Mouse (Mus musculus): ENCODE measurements at regions not wholly inside any gene's neighbourhood (a gene's known extent, or its start where the extent isn't known, plus 50 kb on each side); places are given as distances from the start of the nearest gene placed in this dataset.

DNA sequence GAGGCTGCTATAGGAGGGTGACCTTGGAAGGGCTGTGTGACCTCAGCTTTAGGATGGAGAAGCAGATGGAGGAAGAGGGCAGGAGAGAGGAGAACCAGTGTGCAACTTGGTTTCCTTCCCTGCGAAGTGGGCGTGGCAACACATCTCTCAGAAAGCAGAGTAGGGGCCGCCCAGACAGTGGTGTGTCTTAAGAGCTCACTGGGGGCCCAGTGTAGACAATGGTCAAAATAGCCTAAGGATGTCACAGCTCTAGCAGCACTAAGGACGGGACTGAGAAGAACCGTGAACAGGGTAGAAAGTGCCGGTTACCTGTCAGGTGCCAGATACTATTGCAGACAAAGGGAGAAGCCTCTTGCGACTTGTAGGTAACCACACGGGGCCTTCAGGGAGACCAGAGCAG is 125.2 kb downstream of the Tfap2c start:
- in situ Hi-C loops (cut with MboI; ENCODE audit: low pct_unique_long_range_greater_than_20kb in 1 of 2, low sequenced_read_pairs in 2 of 2, unreplicated experiment in 1 of 2) = no loop called here

DNA sequence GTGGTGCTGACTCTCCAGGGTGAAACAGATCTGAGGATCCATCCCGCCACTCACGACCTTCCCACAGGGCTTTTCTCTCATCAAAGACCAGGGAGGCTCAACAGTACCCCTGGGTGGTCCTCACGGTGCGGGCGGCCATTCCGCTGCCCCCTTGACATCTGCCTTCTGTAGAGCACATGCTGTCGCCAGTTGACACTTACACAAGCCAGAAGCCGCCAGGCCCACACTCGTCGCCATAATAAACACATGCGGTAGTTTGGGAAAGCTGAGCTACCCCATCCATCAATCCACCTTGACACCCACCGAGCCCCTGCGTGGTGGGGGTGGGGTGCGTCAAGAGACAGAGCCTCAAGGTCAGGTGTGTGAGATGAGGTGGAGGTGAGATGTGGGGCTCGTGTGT is 125.7 kb downstream of the Tfap2c start:
- in situ Hi-C loops (cut with MboI; ENCODE audit: low pct_unique_long_range_greater_than_20kb in 1 of 2, low sequenced_read_pairs in 2 of 2, unreplicated experiment in 1 of 2) = no loop called here

DNA sequence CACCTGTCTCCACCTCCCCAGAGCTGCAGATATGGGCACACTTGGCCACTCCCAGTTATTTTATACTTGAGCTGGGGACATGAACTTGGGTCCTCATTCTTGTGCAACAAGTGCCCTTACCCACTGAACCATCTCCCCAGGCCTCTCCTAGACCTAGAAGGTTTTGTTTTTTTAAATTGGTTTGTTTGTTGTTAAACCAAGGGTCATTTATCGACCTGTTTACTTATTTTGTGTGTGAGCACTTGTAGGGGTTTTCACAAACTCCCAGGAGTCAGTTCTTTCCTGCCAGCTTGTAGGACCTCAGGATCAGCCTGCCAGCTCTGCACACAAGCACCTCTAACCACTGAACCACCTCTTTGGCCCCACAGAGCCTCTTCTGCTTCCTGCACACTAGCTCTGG is 140.8 kb downstream of the Tfap2c start:
- in situ Hi-C loops (cut with MboI; ENCODE audit: low pct_unique_long_range_greater_than_20kb in 1 of 2, low sequenced_read_pairs in 2 of 2, unreplicated experiment in 1 of 2) = no loop called here

DNA sequence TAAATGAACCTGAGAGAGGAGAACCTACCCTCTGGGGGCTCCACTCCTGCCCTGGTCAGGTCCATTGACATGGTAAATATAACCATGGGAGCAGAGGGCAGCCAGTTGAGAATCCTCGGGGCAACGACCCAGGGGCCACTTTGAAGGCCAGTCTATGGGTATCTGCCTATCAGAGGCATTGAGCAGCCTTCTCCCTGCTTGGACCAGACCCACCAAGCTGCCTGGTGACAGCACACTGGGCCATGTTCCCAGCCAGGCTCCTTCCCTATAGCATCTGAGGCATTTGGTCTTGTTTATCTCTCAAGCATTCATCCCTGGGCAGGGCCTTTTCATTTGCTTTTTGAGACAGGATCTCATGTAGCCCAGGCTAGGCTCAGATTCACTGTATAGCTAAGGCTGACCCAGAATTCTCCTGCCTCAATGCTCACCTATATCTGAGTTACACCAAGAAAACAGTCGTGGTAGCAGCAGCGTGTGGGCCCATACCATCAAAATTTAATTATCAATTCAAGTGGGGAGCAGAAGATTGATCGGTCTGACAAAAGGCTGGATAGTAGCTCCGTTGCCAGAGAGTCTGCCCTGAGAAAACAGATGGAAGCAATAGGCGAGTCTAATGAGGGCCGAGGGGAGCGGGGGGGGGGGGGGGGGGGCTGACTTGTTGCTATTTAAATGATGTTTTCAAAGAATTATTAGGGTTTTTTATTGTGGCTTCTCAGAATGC is 141.7 kb downstream of the Tfap2c start:
- in situ Hi-C loops (cut with MboI; ENCODE audit: low pct_unique_long_range_greater_than_20kb in 1 of 2, low sequenced_read_pairs in 2 of 2, unreplicated experiment in 1 of 2) = no loop called here

DNA sequence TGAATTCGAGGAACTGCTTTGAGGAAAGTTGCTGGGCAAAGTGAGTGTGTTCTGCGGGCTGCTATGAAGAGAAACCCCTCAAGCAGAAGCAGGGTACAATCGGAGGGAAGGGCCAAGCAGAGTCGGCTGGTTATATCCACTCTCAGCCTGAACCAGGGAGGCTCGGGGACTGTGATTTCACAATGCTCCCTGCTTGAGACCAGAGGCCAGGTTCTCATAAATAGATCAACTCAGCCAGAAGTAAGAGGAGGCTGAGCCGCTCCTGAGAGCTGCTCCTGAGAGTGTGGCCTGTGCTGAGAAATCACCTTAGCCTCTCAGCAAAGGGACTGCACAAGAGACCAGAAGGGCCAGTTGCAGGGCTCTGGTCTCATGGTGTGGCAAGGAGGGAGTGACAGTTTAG is 149.6 kb downstream of the Tfap2c start:
- in situ Hi-C loops (cut with MboI; ENCODE audit: low pct_unique_long_range_greater_than_20kb in 1 of 2, low sequenced_read_pairs in 2 of 2, unreplicated experiment in 1 of 2) = no loop called here

DNA sequence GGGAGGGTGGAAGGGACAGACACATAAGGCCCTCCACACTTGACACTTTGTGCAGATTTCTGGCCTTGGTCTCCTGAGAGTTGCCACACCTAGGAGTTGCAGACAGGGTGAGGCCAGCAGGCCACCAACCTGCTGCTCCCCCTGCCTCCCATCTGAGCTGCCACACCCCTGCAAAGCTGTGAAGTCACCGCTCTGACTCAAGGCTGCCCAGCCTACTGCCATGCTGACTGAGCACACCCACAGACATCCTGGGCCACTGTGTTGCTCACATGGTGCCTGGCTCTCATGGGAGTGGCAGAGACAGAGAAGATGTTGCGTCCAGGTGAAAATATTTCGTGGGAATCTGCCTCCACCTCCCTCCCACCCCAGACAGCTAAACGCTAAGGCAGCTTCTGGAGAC is 150.3 kb downstream of the Tfap2c start:
- in situ Hi-C loops (cut with MboI; ENCODE audit: low pct_unique_long_range_greater_than_20kb in 1 of 2, low sequenced_read_pairs in 2 of 2, unreplicated experiment in 1 of 2) = no loop called here

DNA sequence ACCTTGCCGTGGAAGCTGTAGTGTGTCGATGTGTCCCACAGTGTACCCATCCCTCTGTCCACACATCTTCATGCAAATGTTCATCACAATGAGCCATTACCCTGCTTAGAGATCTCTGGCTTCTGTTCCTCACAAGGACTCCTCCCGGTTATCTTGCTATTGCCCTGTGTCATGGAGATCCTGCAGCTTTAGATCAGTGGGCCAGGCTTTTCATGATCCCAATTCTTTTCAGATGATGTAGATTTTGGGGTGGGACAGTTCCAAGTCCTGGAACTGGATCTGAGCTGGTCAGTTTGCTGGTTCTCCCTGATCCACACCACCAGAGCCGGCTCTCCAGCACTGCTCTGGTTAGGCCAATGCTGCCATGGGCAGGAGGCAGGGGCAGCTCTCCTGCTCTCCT is 161.2 kb downstream of the Tfap2c start:
- in situ Hi-C loops (cut with MboI; ENCODE audit: low pct_unique_long_range_greater_than_20kb in 1 of 2, low sequenced_read_pairs in 2 of 2, unreplicated experiment in 1 of 2) = no loop called here

DNA sequence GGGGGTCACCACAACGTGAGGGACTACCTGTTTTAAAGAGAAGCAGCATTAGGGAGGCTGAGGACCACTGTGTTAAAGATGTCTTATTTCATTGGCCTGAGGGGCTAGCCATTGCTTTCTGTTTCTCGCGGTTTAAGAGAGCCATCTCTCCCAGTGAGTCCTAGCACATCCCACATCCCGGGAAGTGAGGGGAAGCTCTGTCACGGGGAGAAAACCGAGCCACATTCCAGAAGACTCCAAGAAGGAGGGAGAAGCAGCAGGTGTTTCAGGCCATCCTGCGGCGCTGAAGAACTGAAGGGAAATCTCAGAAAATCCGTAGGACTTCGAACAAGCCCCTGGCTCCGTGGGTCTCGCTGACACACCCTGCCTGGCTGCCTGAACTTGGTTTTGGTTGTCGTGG is 177.3 kb downstream of the Tfap2c start:
- in situ Hi-C loops (cut with MboI; ENCODE audit: low pct_unique_long_range_greater_than_20kb in 1 of 2, low sequenced_read_pairs in 2 of 2, unreplicated experiment in 1 of 2) = no loop called here

DNA sequence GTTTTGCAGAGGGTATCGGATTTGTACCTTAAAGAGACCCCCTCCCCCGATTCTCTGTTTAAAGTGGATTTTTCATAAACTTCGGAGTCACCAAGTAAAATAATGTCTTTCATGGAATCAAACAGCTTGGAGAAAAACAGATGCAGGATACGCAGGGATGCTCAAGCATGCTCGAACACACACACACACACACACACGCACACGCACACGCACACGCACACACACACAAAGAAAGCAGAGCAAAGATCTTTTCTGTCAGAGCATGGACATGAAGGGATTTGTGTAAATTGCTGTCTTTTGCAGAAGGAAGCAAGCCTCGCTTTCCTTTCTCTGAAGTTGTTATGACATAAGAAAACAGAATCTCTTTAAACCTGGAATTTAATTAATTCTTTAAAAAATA is 178.2 kb downstream of the Tfap2c start:
- in situ Hi-C loops (cut with MboI; ENCODE audit: low pct_unique_long_range_greater_than_20kb in 1 of 2, low sequenced_read_pairs in 2 of 2, unreplicated experiment in 1 of 2) = no loop called here

DNA sequence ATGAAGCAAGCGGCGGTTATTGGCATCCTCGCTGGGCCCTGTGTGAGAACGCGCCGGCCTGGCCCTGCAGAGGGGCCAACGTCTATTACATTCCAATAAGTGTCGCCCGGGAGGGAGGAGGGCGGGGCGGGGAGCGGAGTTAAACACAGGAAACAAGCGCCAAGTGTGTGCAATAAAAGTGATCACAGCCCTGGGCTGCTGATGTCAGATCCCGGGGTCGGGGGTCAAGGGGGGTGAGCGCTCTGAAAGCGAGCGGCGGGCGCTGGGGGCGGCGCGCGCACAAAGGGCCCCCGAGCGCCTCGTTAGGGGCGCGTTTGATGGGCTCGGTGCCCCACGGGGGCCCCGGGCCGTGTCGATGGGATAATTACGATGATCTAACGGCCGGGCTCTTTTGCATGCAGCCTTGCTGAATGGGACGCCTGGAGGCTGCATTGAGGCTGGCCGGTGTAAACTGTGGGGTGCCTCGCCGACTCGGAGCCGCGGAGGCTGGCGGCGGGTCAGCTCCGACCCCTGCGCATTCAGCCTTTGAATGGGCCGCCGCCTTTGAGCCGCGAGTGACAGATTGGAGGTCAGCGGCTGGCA is 178.9 kb downstream of the Tfap2c start:
- in situ Hi-C loops (cut with MboI; ENCODE audit: low pct_unique_long_range_greater_than_20kb in 1 of 2, low sequenced_read_pairs in 2 of 2, unreplicated experiment in 1 of 2) = no loop called here

DNA sequence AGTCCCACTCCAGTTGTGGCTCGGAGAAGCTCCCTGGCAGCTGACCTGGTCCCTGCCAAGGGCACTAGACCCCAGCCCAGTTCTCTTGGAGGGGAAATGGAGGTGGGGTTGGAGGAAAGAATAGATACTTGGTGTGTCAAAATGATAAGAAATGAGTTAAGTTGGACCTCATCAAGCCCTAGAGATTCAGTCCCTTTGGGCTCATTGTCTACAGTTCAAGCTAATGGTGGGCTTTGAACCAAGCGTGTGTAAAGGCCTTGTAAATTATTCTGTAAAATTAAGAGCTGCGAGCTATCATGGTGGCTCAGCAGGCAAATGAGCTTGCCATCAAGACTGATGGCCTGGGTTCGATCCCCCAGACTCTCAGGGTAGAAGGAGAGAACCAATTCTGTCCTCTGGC is 179.8 kb downstream of the Tfap2c start:
- in situ Hi-C loops (cut with MboI; ENCODE audit: low pct_unique_long_range_greater_than_20kb in 1 of 2, low sequenced_read_pairs in 2 of 2, unreplicated experiment in 1 of 2) = no loop called here

DNA sequence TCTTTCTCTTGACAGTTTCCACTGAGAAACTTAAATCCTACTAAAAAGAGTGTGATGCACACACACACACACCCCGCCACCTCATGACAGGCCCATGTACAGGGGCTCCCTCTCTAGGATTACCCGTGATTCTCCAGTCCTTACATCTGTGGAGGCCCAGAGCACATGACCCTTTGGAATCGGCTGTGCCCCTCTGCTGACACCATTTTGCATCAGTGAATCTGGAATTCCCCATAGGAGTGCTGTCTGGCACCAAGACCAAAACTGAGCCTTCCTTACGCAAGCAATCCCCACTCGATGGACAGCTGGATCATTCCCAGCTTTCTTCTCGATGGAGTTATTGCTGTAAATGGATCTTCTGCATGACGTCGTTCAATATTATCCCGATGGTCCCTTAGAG is 180.3 kb downstream of the Tfap2c start:
- in situ Hi-C loops (cut with MboI; ENCODE audit: low pct_unique_long_range_greater_than_20kb in 1 of 2, low sequenced_read_pairs in 2 of 2, unreplicated experiment in 1 of 2) = no loop called here

DNA sequence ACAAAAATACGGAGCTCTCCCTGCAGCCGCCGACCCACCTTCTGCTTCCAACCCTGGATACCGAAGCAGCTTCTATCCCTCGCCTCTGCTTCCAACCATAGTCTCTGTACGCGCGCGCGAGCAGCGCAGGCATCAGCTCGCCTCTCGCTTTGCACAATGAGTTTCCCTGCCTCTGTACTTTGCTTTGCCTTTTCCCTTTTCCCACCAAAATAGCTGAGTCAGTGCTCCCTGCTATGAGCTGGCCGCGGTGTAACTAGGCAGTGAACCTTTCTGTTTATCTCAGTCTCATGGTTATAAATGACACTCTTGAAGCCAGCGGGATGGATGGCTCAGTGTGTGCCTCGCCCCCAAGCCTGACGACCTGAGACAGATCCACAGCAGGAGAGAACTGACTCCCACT is 182.0 kb downstream of the Tfap2c start:
- in situ Hi-C loops (cut with MboI; ENCODE audit: low pct_unique_long_range_greater_than_20kb in 1 of 2, low sequenced_read_pairs in 2 of 2, unreplicated experiment in 1 of 2) = no loop called here

DNA sequence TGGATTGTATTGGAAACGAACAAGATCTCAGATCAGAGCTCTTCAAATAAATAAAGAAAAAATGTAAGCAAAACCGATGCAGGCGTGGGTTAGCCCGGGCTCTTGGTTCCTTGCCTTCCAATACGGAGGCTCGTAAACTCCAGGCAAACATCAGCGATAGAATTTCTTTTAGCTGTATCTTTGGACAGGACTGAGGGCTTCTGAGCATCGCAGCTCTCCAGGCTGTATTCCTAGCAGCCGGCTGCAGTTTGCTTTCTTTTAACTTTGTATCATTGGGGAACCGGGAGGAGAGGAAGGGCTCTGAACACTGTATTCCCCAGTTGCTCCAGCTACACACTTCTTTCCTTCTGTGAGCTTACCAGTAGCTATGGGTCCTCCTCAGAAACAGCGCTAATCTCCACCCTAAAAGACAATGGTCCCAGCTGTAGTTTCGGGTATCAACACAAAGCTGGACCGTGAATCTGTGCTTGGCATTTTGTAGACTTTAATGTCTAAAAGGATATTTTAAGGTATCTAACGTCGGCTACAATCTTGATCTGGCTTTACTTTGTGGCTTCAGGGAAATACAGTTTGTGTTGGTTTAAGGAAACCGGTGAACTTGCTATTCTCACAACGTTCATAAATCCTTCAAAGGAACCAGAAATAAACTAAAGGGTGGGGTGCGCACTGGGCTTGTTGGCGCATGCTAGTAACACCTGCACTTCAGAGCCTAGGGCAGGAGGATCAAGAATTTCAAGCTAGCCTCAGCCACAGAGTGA is 183.2 kb downstream of the Tfap2c start:
- in situ Hi-C loops (cut with MboI; ENCODE audit: low pct_unique_long_range_greater_than_20kb in 1 of 2, low sequenced_read_pairs in 2 of 2, unreplicated experiment in 1 of 2) = no loop called here

DNA sequence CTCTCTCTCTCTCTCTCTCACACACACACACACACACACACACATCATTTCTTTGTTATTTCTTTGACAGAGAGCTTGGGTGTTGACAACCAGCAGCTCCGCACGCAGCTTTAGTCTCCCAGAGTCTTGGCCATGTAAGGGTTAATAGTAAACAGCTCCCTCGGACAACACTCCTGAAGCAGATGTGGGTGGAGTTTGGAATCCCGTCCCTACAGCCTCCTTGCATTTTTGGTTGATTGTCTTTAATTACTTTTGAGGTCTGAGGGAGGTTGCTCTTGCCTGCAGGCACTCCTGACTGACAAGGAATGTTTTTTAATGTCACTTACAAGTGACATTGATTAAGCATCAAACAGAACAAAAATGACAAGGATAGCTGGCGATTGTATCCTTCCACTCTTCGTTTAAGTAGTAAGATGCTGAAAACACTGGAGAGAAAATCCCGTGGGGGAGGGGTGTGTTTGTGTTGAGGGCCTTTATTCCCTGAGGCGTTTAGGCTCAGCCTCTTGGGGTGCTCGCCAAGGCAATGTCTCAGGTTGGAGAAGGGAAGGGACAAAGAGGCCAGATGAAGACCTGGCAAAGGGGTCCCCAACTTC is 184.1 kb downstream of the Tfap2c start:
- in situ Hi-C loops (cut with MboI; ENCODE audit: low pct_unique_long_range_greater_than_20kb in 1 of 2, low sequenced_read_pairs in 2 of 2, unreplicated experiment in 1 of 2) = no loop called here

DNA sequence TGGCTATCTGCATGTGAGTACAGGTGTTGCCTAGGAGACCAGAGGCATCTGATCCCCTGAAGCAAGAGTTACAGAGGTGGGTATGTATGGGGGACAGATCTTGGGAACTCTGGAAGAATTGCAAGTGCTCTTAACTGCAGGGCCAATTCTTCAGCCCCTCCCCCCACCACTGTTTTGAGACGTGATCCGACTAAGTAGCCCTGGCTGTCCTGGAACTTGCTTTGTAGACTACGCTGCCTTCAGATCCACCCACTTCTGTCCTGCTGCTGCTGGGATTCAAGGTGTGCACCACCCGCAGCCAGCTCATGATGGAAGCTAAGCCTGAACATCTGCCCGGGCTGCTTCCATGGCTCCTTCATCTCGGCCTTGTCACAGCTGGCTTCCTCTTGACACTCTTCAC is 186.2 kb downstream of the Tfap2c start:
- in situ Hi-C loops (cut with MboI; ENCODE audit: low pct_unique_long_range_greater_than_20kb in 1 of 2, low sequenced_read_pairs in 2 of 2, unreplicated experiment in 1 of 2) = no loop called here

DNA sequence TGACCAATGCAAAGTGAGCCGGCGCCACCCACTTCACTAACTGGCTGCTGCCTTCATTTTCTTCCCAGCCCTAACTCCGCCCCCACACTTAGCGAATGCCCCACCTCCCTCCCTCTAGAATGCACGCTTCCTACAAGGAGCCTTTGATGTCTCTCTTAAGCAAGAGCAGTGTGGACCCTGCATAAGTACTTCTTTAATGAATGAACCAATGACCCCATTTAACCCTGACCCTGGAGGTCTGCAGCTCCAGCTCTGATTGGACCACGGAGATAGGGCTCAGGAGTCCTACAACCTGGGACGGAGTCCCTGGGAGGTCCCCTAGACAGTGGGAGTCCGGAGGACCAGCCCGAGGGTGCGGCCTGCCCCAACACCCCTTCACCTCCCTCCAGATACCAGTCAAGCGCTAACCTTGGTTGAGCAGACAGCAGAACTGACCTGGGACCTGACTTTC is 189.7 kb downstream of the Tfap2c start:
- in situ Hi-C loops (cut with MboI; ENCODE audit: low pct_unique_long_range_greater_than_20kb in 1 of 2, low sequenced_read_pairs in 2 of 2, unreplicated experiment in 1 of 2) = no loop called here

DNA sequence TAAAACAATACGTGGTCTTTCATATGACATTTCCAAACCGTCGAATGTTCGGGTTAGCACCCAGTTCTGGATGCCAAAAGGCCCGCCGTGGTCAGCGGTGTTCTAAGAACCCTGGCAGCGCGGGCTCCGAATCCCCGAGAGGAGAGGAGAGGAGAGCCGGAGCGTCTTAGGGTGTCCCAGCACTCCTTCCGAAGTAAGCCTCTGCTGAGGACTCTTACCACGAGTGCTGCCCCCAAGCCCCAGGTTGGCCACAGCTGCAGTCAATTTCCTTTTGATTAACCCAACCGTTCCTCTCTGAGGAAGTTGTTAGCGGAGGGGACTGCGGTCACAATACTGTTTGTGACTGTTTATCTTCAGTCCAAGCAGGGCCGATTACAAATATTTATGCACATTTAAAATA is 190.1 kb downstream of the Tfap2c start:
- in situ Hi-C loops (cut with MboI; ENCODE audit: low pct_unique_long_range_greater_than_20kb in 1 of 2, low sequenced_read_pairs in 2 of 2, unreplicated experiment in 1 of 2) = no loop called here

DNA sequence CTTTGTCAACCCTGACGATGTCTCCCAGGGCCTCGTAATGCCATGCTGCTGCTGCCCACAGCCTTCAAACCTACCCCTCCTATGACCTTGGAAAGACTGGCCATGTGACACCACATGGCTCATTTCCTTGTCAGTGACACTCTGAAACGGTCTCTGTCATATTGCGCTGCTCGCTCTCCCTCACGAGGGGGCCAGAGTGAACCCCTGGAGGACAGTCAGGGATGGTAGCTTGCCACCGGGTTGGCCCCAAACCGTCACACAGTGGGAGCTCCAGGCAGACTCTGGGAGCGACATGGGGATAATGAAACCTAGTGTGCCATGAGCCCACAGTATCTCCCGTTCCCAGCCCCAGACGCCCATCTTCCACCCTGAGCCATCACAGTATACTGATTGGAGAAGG is 188.8 kb downstream of the Bmp7 start:
- in situ Hi-C loops (cut with MboI; ENCODE audit: low pct_unique_long_range_greater_than_20kb in 1 of 2, low sequenced_read_pairs in 2 of 2, unreplicated experiment in 1 of 2) = no loop called here
